Mouse (Mus musculus): ENCODE results near the gene Npc2. TPM values are rescaled to one million over a fixed set of nuclear protein-coding genes. Genes with fewer than 3 reads are reported as not detected.

The Npc2 gene
- total and polyA plus RNA-seq, 3 experiments: 73.4 to 98.5 (median 89.0) TPM

GRCm38 (mm10) chr12:84743496-84743895 is 29.5 kb downstream of the Npc2 start:
- no peaks in the 10 kb centered on the region for H3K79me2 ChIP-seq (replicated peaks; ENCODE audit: control insufficient read depth, extremely low read depth, insufficient read depth, poor library complexity, severe bottlenecking)
- TF ChIP-seq USF1 (IDR thresholded peaks at IDR 0.05; ENCODE audit: low read depth, low read length): no peak
- no peak for TF ChIP-seq KAT2A (IDR thresholded peaks at IDR 0.05; ENCODE audit: insufficient replicate concordance, low read length)
- no peak for TF ChIP-seq MAZ (IDR thresholded peaks at IDR 0.05; ENCODE audit: low read depth, low read length)
- TF ChIP-seq BHLHE40 (IDR thresholded peaks at IDR 0.05; ENCODE audit: low read depth, low read length): no peak
- TF ChIP-seq MAX (IDR thresholded peaks at IDR 0.05; ENCODE audit: low read length): no peak
- TF ChIP-seq SIN3A (IDR thresholded peaks at IDR 0.05; ENCODE audit: low read length): no peak
- no peak for TF ChIP-seq CTCF (conservative IDR thresholded peaks at IDR 0.05 in 1 of 2, IDR thresholded peaks at IDR 0.05 in 1 of 2; ENCODE audit: low read depth in 2 of 2, low read length in 2 of 2)
- TF ChIP-seq MEF2A (IDR thresholded peaks at IDR 0.05; ENCODE audit: borderline replicate concordance, low read depth, low read length): no peak
- H3K4me3 ChIP-seq (replicated peaks in 1 of 3; ENCODE audit: low read depth in 2 of 3, low read length in 2 of 3, poor library complexity in 1 of 3): no peak overlapping the region
- no peak overlapping the region for H3K9ac ChIP-seq (ENCODE audit: insufficient read depth, low read depth)
- peaks cover 0 to 20% of the 10 kb centered on the region in 2 experiments; a peak in 2 of 4 replicates for H3K4me1 ChIP-seq (ENCODE audit: control insufficient read depth in 1 of 2, insufficient read depth in 2 of 2)
- no peaks in the 10 kb centered on the region for H3K9me3 ChIP-seq (replicated peaks; ENCODE audit: low read length)
- dilution Hi-C loops (cut with MboI; ENCODE audit: extremely low pct_ligation_motif_present, extremely low pct_unique_long_range_greater_than_20kb, low sequenced_read_pairs) (no loop called here), in situ Hi-C loops (cut with MboI; ENCODE audit: low pct_ligation_motif_present, low pct_unique_long_range_greater_than_20kb, low sequenced_read_pairs) (no loop called here)
- DNase-seq (ENCODE audit: extremely low read depth): no peak
- H3K4me2 ChIP-seq (ENCODE audit: insufficient read depth, low read depth, poor library complexity, severe bottlenecking): no peak overlapping the region
- no peak overlapping the region for H3K27ac ChIP-seq (ENCODE audit: insufficient read depth, low read depth)
- no peaks in the 10 kb centered on the region for H3K27me3 ChIP-seq (replicated peaks)
- no peaks in the 10 kb centered on the region for H3K36me3 ChIP-seq (replicated peaks in 1 of 2; ENCODE audit: control insufficient read depth in 1 of 2, insufficient read depth in 1 of 2, low read length in 1 of 2)

- Histone ChIP-seq H3K4me1 (ENCODE audit: control insufficient read depth in 1 of 2, insufficient read depth in 2 of 2) (peaks cover 3 to 28% of the 10 kb centered on the region in 2 experiments; a peak in 3 of 4 replicates), H3K79me2 (replicated peaks; ENCODE audit: control insufficient read depth, extremely low read depth, insufficient read depth, poor library complexity, severe bottlenecking) (no peaks in the 10 kb centered on the region), H3K9ac (ENCODE audit: insufficient read depth, low read depth) (no peak overlapping the region), H3K4me3 (replicated peaks in 1 of 3; ENCODE audit: low read depth in 2 of 3, low read length in 2 of 3, poor library complexity in 1 of 3) (no peak overlapping the region), H3K27me3 (replicated peaks) (peaks cover 9% of the 10 kb centered on the region), H3K27ac (ENCODE audit: insufficient read depth, low read depth) (no peak overlapping the region), H3K4me2 (ENCODE audit: insufficient read depth, low read depth, poor library complexity, severe bottlenecking) (no peak overlapping the region), H3K9me3 (replicated peaks; ENCODE audit: low read length) (no peaks in the 10 kb centered on the region), H3K36me3 (replicated peaks in 1 of 2; ENCODE audit: control insufficient read depth in 1 of 2, insufficient read depth in 1 of 2, low read length in 1 of 2) (no peaks in the 10 kb centered on the region)
- in situ Hi-C loops (cut with MboI; ENCODE audit: low pct_ligation_motif_present, low pct_unique_long_range_greater_than_20kb, low sequenced_read_pairs) (no loop called here), dilution Hi-C loops (cut with MboI; ENCODE audit: extremely low pct_ligation_motif_present, extremely low pct_unique_long_range_greater_than_20kb, low sequenced_read_pairs) (no loop called here)
- TF ChIP-seq PAX5 (IDR thresholded peaks at IDR 0.05; ENCODE audit: low read length) (no peak), SIN3A (IDR thresholded peaks at IDR 0.05; ENCODE audit: low read length) (no peak), CTCF (conservative IDR thresholded peaks at IDR 0.05 in 1 of 2, IDR thresholded peaks at IDR 0.05 in 1 of 2; ENCODE audit: low read depth in 2 of 2, low read length in 2 of 2) (no peak), MYC (IDR thresholded peaks at IDR 0.05; ENCODE audit: low read depth, low read length) (no peak), KAT2A (IDR thresholded peaks at IDR 0.05; ENCODE audit: insufficient replicate concordance, low read length) (no peak), CHD2 (IDR thresholded peaks at IDR 0.05; ENCODE audit: low read length) (no peak), USF2 (conservative IDR thresholded peaks at IDR 0.05; ENCODE audit: low read depth, low read length) (no peak), MAX (IDR thresholded peaks at IDR 0.05; ENCODE audit: low read length) (no peak), TBP (conservative IDR thresholded peaks at IDR 0.05; ENCODE audit: low read depth, low read length) (no peak), ZNF384 (IDR thresholded peaks at IDR 0.05; ENCODE audit: low read depth, low read length) (no peak), UBTF (IDR thresholded peaks at IDR 0.05; ENCODE audit: low read depth, low read length) (no peak), ETS1 (conservative IDR thresholded peaks at IDR 0.05; ENCODE audit: low read depth, low read length) (no peak), BHLHE40 (IDR thresholded peaks at IDR 0.05; ENCODE audit: low read depth, low read length) (no peak)
- DNase-seq (ENCODE audit: extremely low read depth): no peak
Observed at GRCm38 (mm10) chr12:84733366-84733765, 39.6 kb downstream of the Npc2 start.

Measured in CH12.LX (cell line).